Mouse (Mus musculus) ES-E14 (cell line): ENCODE data around the gene Eefsec.

ENCODE experiments used
- CHD2 ChIP-seq: IDR thresholded peaks from 2 replicates; pipeline ENCODE4 v1.6.1; 2014; ENCODE audit warnings: mild to moderate bottlenecking, low read depth, low read length, inconsistent platforms
- MAFK ChIP-seq: IDR thresholded peaks from 2 replicates; pipeline ENCODE4 v1.6.1; 2014; ENCODE audit warnings: mild to moderate bottlenecking, low read depth, low read length, inconsistent platforms; ENCODE audit not compliant: insufficient read depth
- ZC3H11A ChIP-seq: IDR thresholded peaks from 2 replicates; pipeline ENCODE4 v1.6.1; 2012; ENCODE audit warnings: low read depth, mild to moderate bottlenecking, inconsistent platforms, low read length, borderline replicate concordance
- ZNF384 ChIP-seq: IDR thresholded peaks from 2 replicates; pipeline ENCODE4 v1.6.1; 2012; ENCODE audit warnings: low read depth, low read length, inconsistent platforms

DNA sequence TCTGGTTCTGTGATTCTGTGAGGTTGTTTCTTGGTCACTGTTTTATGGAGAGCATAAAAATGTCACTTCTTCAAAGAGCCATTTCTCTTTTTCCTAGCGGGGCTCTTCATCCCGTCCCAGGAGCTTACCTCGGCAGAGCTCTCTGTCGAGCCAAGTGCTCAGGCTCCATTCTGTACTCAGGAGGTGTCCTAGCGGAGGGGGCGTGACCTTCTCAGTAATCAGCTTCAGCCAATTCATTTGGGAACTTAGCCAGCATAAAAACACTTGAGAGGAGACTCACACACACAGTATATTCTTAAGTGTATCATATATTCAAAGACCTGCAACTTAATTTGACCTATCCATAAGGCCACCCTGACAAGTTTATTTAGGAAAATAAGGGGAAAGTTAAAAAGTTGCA is 34.1 kb upstream of the Eefsec start:
- TF ChIP-seq ZC3H11A (no peak), ZNF384 (no peak), MAFK (no peak), CHD2 (no peak)
